Mouse (Mus musculus) bone marrow, adult 2 months (tissue): ENCODE results near the gene Tulp4. TPM values are rescaled to one million over a fixed set of nuclear protein-coding genes. Genes with fewer than 3 reads are reported as not detected.

ENCODE experiments used
- H3K27ac ChIP-seq: fragments of 200-500 bp; 2 replicates; pipeline ENCODE4 v1.5.1; 2012; ENCODE audit warnings: low read depth, mild to moderate bottlenecking, control low read depth, inconsistent platforms, low read length; ENCODE audit not compliant: control insufficient read depth, poor library complexity, insufficient read depth
- H3K4me1 ChIP-seq: fragments of 200-500 bp; 2 replicates; pipeline ENCODE4 v1.6.1; 2011; ENCODE audit warnings: low read length; ENCODE audit not compliant: control insufficient read depth, insufficient read depth
- H3K4me3 ChIP-seq: fragments of 200-500 bp; replicated peaks from 2 replicates; pipeline ENCODE3; 2011; ENCODE audit warnings: mild to moderate bottlenecking, low read depth, low read length, control low read depth; ENCODE audit not compliant: control insufficient read depth
- CTCF ChIP-seq: fragments of 200-500 bp; IDR thresholded peaks from 2 replicates; pipeline ENCODE4 v1.5.1; 2011; ENCODE audit warnings: low read length, control low read depth; ENCODE audit not compliant: control insufficient read depth, insufficient read depth
- POLR2A ChIP-seq: fragments of 200-500 bp; IDR thresholded peaks from 2 replicates; pipeline ENCODE4 v1.6.1; 2011; ENCODE audit warnings: low read depth, mild to moderate bottlenecking, control low read depth, low read length, borderline replicate concordance; ENCODE audit not compliant: control insufficient read depth
- WGBS: fragments of 180-500 bp; shearing (Covaris S2); methylation state at CpG from one replicate; pipeline ENCODE4 v1.1.7; 2018; 5-methylcytosine and 5-hydroxymethylcytosine counted together
- polyA plus RNA-seq: library from polyadenylated mRNA; stranded (reverse); fragments of >200 nt; gene quantifications from 2 replicates; pipeline ENCODE4 v1.2.4, GENCODE M21; 2011; ENCODE audit warnings: low replicate concordance; ENCODE audit not compliant: missing spikeins, insufficient read depth, insufficient read length

The Tulp4 gene
- polyA plus RNA-seq, 1 experiment, result 9.0 TPM

GRCm38 (mm10) chr17:6129361-6129760 lies 23.1 kb downstream of the Tulp4 start:
- H3K4me3 ChIP-seq, result no peak overlapping the region
- H3K27ac ChIP-seq, result no peak overlapping the region
- no peaks in the 10 kb centered on the region for H3K4me1 ChIP-seq
- 68% methylated on average over 4 of the region's 4 CpGs for WGBS
- TF ChIP-seq CTCF (no peak), POLR2A (no peak)

GRCm38 (mm10) chr17:6131083-6131482 lies 24.8 kb downstream of the Tulp4 start:
- WGBS, result 76% methylated on average over 3 of the region's 3 CpGs
- Histone ChIP-seq H3K4me1 (no peaks in the 10 kb centered on the region), H3K27ac (no peak overlapping the region), H3K4me3 (no peak overlapping the region)
- no peak for TF ChIP-seq CTCF
- TF ChIP-seq POLR2A, result no peak

GRCm38 (mm10) chr17:6140875-6141274 lies 34.6 kb downstream of the Tulp4 start:
- Histone ChIP-seq H3K27ac (no peak overlapping the region), H3K4me1 (no peaks in the 10 kb centered on the region), H3K4me3 (no peak overlapping the region)
- WGBS, result 84% methylated on average over 3 of the region's 3 CpGs
- no peak for TF ChIP-seq POLR2A
- TF ChIP-seq CTCF, result no peak

GRCm38 (mm10) chr17:6141344-6141743 lies 35.1 kb downstream of the Tulp4 start:
- TF ChIP-seq POLR2A (no peak), CTCF (no peak)
- WGBS, result 75% methylated on average over 2 of the region's 2 CpGs
- Histone ChIP-seq H3K27ac (no peak overlapping the region), H3K4me3 (no peak overlapping the region), H3K4me1 (no peaks in the 10 kb centered on the region)

- 79% methylated on average over 2 of the region's 2 CpGs for WGBS
Observed at GRCm38 (mm10) chr17:6145244-6145643, 39.0 kb downstream of the Tulp4 start.

GRCm38 (mm10) chr17:6152941-6153340 lies 46.7 kb downstream of the Tulp4 start:
- H3K27ac ChIP-seq, result no peak overlapping the region
- H3K4me1 ChIP-seq, result no peaks in the 10 kb centered on the region
- no peak overlapping the region for H3K4me3 ChIP-seq
- TF ChIP-seq CTCF (no peak), POLR2A (no peak)
- 90% methylated on average over 4 of the region's 4 CpGs for WGBS

More at GRCm38 (mm10) chr17:6145244-6145643, 39.0 kb downstream of the Tulp4 start:
- Histone ChIP-seq H3K27ac (no peak overlapping the region), H3K4me1 (no peaks in the 10 kb centered on the region), H3K4me3 (no peak overlapping the region)
- TF ChIP-seq POLR2A (no peak), CTCF (no peak)

- WGBS, result 27% methylated on average over 4 of the region's 4 CpGs
- TF ChIP-seq POLR2A (no peak), CTCF (no peak)
- Histone ChIP-seq H3K4me3 (no peak overlapping the region), H3K4me1 (no peaks in the 10 kb centered on the region), H3K27ac (no peak overlapping the region)
Observed at GRCm38 (mm10) chr17:6153581-6153980, 47.3 kb downstream of the Tulp4 start.

GRCm38 (mm10) chr17:6154366-6154765 lies 48.1 kb downstream of the Tulp4 start:
- no peak for TF ChIP-seq POLR2A
- no peak for TF ChIP-seq CTCF
- WGBS, result 26% methylated on average over 4 of the region's 4 CpGs

GRCm38 (mm10) chr17:6160495-6160894 lies 54.3 kb downstream of the Tulp4 start:
- no peak for TF ChIP-seq CTCF
- TF ChIP-seq POLR2A, result no peak
- Histone ChIP-seq H3K4me3 (no peak overlapping the region), H3K4me1 (no peaks in the 10 kb centered on the region), H3K27ac (no peak overlapping the region)
- 80% methylated on average over 6 of the region's 6 CpGs for WGBS

More at GRCm38 (mm10) chr17:6154366-6154765, 48.1 kb downstream of the Tulp4 start:
- H3K4me1 ChIP-seq, result no peaks in the 10 kb centered on the region
- H3K4me3 ChIP-seq, result no peak overlapping the region
- H3K27ac ChIP-seq, result no peak overlapping the region
